Mouse (Mus musculus): ENCODE data around the gene Thsd7a. TPM values are rescaled to one million over a fixed set of nuclear protein-coding genes. Genes with fewer than 3 reads are reported as not detected.

Gene Thsd7a
- 2.4 and 3.3 TPM in 2 replicates for polyA plus RNA-seq (2011; ENCODE audit: insufficient read depth, insufficient read length, low read depth, missing spikeins)

DNA sequence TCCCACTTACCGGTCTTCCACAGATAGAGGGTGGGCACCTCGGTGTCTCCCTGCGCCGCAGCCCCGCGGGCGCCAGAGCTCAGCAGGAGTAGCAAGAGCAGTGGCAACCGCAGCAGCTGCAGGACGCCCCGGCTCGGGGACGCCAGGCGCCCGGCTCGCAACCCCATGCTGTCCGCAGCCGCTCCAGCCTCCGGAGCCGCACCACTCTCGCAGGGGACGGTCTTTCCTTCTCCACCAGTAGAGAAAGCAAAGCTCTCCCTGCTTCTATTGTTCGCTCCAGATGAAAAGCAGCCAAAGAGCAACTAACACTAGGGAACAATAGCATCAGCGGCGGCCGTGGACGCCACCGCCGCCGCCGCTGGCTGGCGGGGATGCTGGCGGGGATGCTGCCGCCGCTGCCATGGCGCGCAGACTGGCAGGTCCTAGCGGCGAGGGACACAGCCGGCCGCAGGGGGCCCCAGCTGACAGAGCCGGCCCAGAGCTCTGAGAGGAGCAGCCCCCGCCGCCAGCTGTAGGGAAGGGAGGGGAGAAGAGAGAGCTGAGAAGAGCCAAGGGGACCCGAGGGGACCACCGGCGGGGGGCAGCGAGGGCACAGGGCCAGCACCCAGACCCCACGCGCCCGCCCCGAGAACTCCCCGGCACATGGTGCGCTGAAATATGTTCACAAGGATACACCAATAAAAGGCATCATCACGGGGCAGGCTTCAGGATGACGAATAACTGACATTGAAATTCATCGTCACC is at the start of gene Thsd7a:
TSS of gene Thsd7a (minus strand) at position 624 of the 744 bp plus-strand sequence.
- H3K36me3 ChIP-seq (ENCODE audit: control insufficient read depth, insufficient read depth, low read length, poor library complexity, severe bottlenecking): no peaks in the 10 kb centered on the region
- TF ChIP-seq CTCF (IDR thresholded peaks at IDR 0.05; ENCODE audit: low read depth, low read length) (no peak), POLR2A (IDR thresholded peaks at IDR 0.05; ENCODE audit: insufficient read depth, low read length) (no peak), EP300 (IDR thresholded peaks at IDR 0.05; ENCODE audit: insufficient read depth, low read depth, low read length) (no peak)
- H3K27me3 ChIP-seq (ENCODE audit: control insufficient read depth, insufficient read depth, low read length, poor library complexity, severe bottlenecking): 0 out of 2 replicates have a peak, but pooled peaks cover 5% of the 10 kb centered on the region
- H3K4me1 ChIP-seq (ENCODE audit: control insufficient read depth, insufficient read depth, low read length): no peaks in the 10 kb centered on the region
- no peaks in the 10 kb centered on the region for H3K9me3 ChIP-seq (replicated peaks; ENCODE audit: control insufficient read depth, insufficient read depth, low read length, poor library complexity, severe bottlenecking)
- no peak within 1 kb of the TSS for H3K27ac ChIP-seq (ENCODE audit: insufficient read depth, low read length)
- H3K4me3 ChIP-seq (ENCODE audit: low read depth, low read length): peak within 1 kb of the TSS; percentile 74
- peak within 1 kb of the TSS; percentile 65 for H3K9ac ChIP-seq (ENCODE audit: low read depth, poor library complexity, severe bottlenecking)

DNA sequence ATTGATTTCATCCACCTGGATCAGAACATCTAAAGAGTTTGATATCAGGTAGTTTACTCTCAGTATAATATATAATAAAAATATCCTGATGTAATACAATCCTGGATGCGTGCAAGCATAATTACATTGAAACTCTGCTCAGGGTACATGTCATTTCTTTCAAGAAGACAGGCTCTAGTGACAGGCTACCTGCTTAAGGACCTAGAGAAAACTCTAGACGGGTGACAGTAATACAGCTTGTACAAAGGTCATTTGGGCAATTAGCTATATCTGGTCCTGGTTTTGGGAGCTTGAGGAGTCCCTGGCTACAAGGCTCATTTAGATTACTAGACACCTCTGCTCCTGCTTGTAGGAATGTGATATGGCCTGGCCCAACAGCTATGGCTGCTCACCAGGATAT is 37.9 kb upstream of the Thsd7a start:
- Histone ChIP-seq H3K4me3 (ENCODE audit: low read depth, low read length) (no peak overlapping the region), H3K9ac (ENCODE audit: low read depth, poor library complexity, severe bottlenecking) (no peak overlapping the region), H3K27me3 (ENCODE audit: control insufficient read depth, insufficient read depth, low read length, poor library complexity, severe bottlenecking) (no peaks in the 10 kb centered on the region), H3K4me1 (ENCODE audit: control insufficient read depth, insufficient read depth, low read length) (no peaks in the 10 kb centered on the region), H3K9me3 (replicated peaks; ENCODE audit: control insufficient read depth, insufficient read depth, low read length, poor library complexity, severe bottlenecking) (no peaks in the 10 kb centered on the region), H3K27ac (ENCODE audit: insufficient read depth, low read length) (no peak overlapping the region), H3K36me3 (ENCODE audit: control insufficient read depth, insufficient read depth, low read length, poor library complexity, severe bottlenecking) (no peaks in the 10 kb centered on the region)
- TF ChIP-seq POLR2A (IDR thresholded peaks at IDR 0.05; ENCODE audit: insufficient read depth, low read length): no peak
- no peak for TF ChIP-seq EP300 (IDR thresholded peaks at IDR 0.05; ENCODE audit: insufficient read depth, low read depth, low read length)
- TF ChIP-seq CTCF (IDR thresholded peaks at IDR 0.05; ENCODE audit: low read depth, low read length): no peak

DNA sequence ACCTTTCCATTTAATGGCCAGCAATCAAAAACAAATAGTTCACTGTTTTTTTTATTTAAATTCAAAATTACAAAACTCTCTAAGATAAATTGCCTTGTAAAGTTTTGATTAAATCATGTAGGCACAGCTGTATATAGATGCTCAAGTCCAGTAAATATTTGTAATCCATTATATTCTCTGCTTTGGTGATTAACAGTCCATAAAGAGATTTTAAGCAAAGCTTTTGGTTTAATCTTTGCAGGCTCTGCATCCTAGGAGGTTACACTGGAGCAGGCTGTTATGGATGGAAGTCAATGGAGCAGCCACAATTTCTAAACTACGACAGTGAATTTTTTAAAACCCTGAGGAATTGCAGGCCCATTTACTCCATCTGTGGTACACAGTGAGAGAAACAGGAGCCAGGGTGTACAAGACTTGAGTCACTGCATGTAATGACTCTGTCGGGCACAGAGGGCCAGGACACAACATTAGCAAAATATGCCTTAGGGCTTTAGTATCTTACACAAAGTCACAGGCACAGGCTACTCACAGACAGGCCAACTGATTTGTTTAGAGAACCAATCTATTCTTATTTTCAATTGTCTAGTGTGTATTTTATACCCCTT is 37.3 kb upstream of the Thsd7a start:
- H3K9ac ChIP-seq (ENCODE audit: low read depth, poor library complexity, severe bottlenecking): no peak overlapping the region
- no peak for TF ChIP-seq EP300 (IDR thresholded peaks at IDR 0.05; ENCODE audit: insufficient read depth, low read depth, low read length)
- TF ChIP-seq CTCF (IDR thresholded peaks at IDR 0.05; ENCODE audit: low read depth, low read length): no peak
- no peak for TF ChIP-seq POLR2A (IDR thresholded peaks at IDR 0.05; ENCODE audit: insufficient read depth, low read length)
- H3K9me3 ChIP-seq (replicated peaks; ENCODE audit: control insufficient read depth, insufficient read depth, low read length, poor library complexity, severe bottlenecking): no peaks in the 10 kb centered on the region
- no peak overlapping the region for H3K4me3 ChIP-seq (ENCODE audit: low read depth, low read length)
- no peaks in the 10 kb centered on the region for H3K27me3 ChIP-seq (ENCODE audit: control insufficient read depth, insufficient read depth, low read length, poor library complexity, severe bottlenecking)
- no peak overlapping the region for H3K27ac ChIP-seq (ENCODE audit: insufficient read depth, low read length)
- H3K4me1 ChIP-seq (ENCODE audit: control insufficient read depth, insufficient read depth, low read length): no peaks in the 10 kb centered on the region
- H3K36me3 ChIP-seq (ENCODE audit: control insufficient read depth, insufficient read depth, low read length, poor library complexity, severe bottlenecking): no peaks in the 10 kb centered on the region

DNA sequence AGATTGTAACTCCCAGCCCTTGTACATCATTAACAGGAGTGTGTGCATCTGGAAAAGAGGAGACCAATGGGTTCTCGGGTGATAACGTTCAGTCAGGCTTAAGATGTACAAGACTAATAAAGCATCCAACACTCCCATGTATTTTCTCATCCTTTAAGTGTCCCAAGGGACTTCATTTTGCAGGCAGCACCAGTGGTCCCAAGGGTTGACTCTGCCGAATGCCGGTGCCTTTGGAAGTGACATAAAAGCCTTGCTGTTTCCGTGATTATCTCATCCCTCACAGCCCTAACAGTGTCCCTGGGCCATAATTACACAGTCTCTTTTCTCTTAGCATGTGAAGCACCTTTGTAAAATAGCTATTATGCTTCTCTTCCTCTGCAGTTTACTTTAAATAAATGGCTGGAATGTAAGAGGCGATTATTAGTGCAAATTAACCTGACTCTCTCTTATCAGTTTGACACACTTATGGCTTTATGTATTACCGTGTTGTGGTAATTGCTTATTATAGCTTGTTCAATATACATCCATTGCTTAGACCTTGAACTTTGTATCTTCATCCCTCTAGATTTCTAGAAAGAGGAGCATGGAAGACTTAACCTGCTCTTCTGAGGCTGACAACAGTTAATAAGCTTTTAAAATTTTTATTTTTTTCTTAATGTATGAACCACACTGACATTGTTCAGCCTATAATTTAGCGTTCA is 35.9 kb upstream of the Thsd7a start:
- H3K4me3 ChIP-seq (ENCODE audit: low read depth, low read length): no peak overlapping the region
- TF ChIP-seq CTCF (IDR thresholded peaks at IDR 0.05; ENCODE audit: low read depth, low read length) (no peak), POLR2A (IDR thresholded peaks at IDR 0.05; ENCODE audit: insufficient read depth, low read length) (no peak), EP300 (IDR thresholded peaks at IDR 0.05; ENCODE audit: insufficient read depth, low read depth, low read length) (no peak)
- no peak overlapping the region for H3K9ac ChIP-seq (ENCODE audit: low read depth, poor library complexity, severe bottlenecking)
- H3K27ac ChIP-seq (ENCODE audit: insufficient read depth, low read length): no peak overlapping the region
- H3K36me3 ChIP-seq (ENCODE audit: control insufficient read depth, insufficient read depth, low read length, poor library complexity, severe bottlenecking): no peaks in the 10 kb centered on the region
- no peaks in the 10 kb centered on the region for H3K27me3 ChIP-seq (ENCODE audit: control insufficient read depth, insufficient read depth, low read length, poor library complexity, severe bottlenecking)
- no peaks in the 10 kb centered on the region for H3K9me3 ChIP-seq (replicated peaks; ENCODE audit: control insufficient read depth, insufficient read depth, low read length, poor library complexity, severe bottlenecking)
- H3K4me1 ChIP-seq (ENCODE audit: control insufficient read depth, insufficient read depth, low read length): no peaks in the 10 kb centered on the region

DNA sequence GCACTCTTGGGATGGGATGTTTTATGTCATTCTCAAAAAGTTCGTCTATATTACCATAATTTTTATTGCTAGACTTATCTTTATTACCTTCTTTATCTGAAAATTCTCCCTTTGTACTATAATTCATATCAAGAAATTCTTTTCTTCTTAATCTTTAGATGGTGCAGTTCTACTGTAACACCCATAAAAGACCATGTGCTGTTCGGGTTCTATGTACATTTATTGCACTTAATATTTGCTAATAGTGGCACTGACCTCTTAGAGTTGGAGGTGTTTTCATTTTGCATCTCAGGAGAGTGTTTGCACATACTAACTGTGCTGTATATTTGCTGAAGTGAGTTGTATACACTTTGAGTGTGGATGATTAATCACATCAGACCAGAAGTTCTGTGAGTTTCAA is 23.6 kb upstream of the Thsd7a start:
- H3K27me3 ChIP-seq (ENCODE audit: control insufficient read depth, insufficient read depth, low read length, poor library complexity, severe bottlenecking): no peaks in the 10 kb centered on the region
- H3K4me1 ChIP-seq (ENCODE audit: control insufficient read depth, insufficient read depth, low read length): no peaks in the 10 kb centered on the region

More for the DNA sequence above, 23.6 kb upstream of the Thsd7a start:
- Histone ChIP-seq H3K36me3 (ENCODE audit: control insufficient read depth, insufficient read depth, low read length, poor library complexity, severe bottlenecking) (no peaks in the 10 kb centered on the region), H3K9ac (ENCODE audit: low read depth, poor library complexity, severe bottlenecking) (no peak overlapping the region), H3K9me3 (replicated peaks; ENCODE audit: control insufficient read depth, insufficient read depth, low read length, poor library complexity, severe bottlenecking) (no peaks in the 10 kb centered on the region), H3K27ac (ENCODE audit: insufficient read depth, low read length) (no peak overlapping the region), H3K4me3 (ENCODE audit: low read depth, low read length) (no peak overlapping the region)
- TF ChIP-seq POLR2A (IDR thresholded peaks at IDR 0.05; ENCODE audit: insufficient read depth, low read length) (no peak), CTCF (IDR thresholded peaks at IDR 0.05; ENCODE audit: low read depth, low read length) (no peak), EP300 (IDR thresholded peaks at IDR 0.05; ENCODE audit: insufficient read depth, low read depth, low read length) (no peak)

Data from ES-Bruce4 (cell line).